Mouse (Mus musculus): ENCODE data around the gene Pcnp. TPM values are rescaled to one million over a fixed set of nuclear protein-coding genes. Genes with fewer than 3 reads are reported as not detected.
"Not testable (repeated sequence)": the region's sequence is repeated elsewhere in the genome, so short reads cannot be mapped to it uniquely, and the experiment has no call there.

Pcnp gene
- total and polyA plus RNA-seq, 3 experiments = 79.1 to 128 (median 88.5) TPM

DNA sequence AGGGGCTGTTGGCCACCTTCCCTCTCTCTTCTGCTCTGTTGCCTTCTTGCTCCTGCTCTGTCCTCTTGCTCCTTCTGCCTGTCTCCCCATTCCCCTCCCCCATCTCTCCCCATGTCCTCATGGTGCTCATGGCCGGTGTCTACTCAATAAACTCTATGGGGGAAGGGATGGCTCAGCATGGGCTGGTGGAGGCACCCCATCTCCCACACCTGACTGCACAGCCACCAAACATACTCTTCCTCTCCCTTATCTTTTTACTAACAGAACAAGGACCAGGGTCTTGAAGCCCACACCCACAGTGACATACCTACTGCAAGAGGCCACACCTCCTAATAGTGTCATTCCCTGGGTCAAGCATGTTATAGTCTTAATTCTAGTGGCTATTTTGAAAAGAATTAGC lies 44.6 kb upstream of the Pcnp start:
- H3K9me3 ChIP-seq (replicated peaks; ENCODE audit: insufficient read depth, low read length) = no peaks in the 10 kb centered on the region
- H3K27me3 ChIP-seq (ENCODE audit: control insufficient read depth in 1 of 2, insufficient read depth in 2 of 2, low read length in 2 of 2) = no peaks in the 10 kb centered on the region
- H3K27ac ChIP-seq (ENCODE audit: control insufficient read depth, low read depth, low read length) = peak overlapping the region; percentile 62
- no peak overlapping the region for H3K4me3 ChIP-seq (ENCODE audit: control insufficient read depth in 1 of 2, insufficient read depth in 1 of 2, low read depth in 2 of 2, low read length in 2 of 2)
- no peak for TF ChIP-seq ZC3H11A (IDR thresholded peaks at IDR 0.05; ENCODE audit: low read depth, low read length)
- peaks cover 0 to 32% of the 10 kb centered on the region in 2 experiments; a peak in 2 of 4 replicates for H3K36me3 ChIP-seq (ENCODE audit: control insufficient read depth in 1 of 2, insufficient read depth in 2 of 2, low read length in 2 of 2)
- peak; percentile 30 for DNase-seq (ENCODE audit: low read depth, low spot score)
- peaks cover 8% of the 10 kb centered on the region for H3K79me2 ChIP-seq (ENCODE audit: control insufficient read depth, insufficient read depth, low read length, poor library complexity)
- peaks cover 17 to 36% of the 10 kb centered on the region in 2 experiments for H3K4me1 ChIP-seq (ENCODE audit: control insufficient read depth in 1 of 2, insufficient read depth in 2 of 2, low read length in 2 of 2)
- H3K9ac ChIP-seq (ENCODE audit: control insufficient read depth, low read depth, low read length, poor library complexity, severe bottlenecking) = no peak overlapping the region; the same call in 1 of the 2 replicates

DNA sequence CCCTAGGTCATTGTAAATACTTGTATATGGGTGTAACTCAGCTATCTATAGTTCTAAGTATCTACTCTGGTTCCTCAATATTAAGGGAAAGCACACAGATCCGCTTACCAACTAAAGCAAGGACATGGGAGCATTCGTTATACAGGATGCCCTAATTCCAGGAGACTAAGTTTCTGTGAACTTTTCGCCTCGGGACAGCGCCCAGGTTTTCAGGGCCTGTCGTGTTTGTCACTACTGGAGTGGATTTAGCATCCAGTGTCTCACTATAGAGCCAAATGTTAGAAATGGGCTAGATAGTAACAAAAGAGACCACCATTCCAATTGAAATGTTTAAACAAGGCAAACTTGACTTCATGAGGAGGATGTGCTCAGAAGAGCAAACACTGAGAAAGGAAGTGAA lies 43.6 kb upstream of the Pcnp start:
- not testable (repeated sequence) for DNase-seq (ENCODE audit: low read depth, low spot score); H3K9me3 ChIP-seq (replicated peaks; ENCODE audit: insufficient read depth, low read length); H3K27me3 ChIP-seq (ENCODE audit: control insufficient read depth in 1 of 2, insufficient read depth in 2 of 2, low read length in 2 of 2); H3K27ac ChIP-seq (ENCODE audit: control insufficient read depth, low read depth, low read length); H3K4me3 ChIP-seq (ENCODE audit: control insufficient read depth in 1 of 2, insufficient read depth in 1 of 2, low read depth in 2 of 2, low read length in 2 of 2); H3K79me2 ChIP-seq (ENCODE audit: control insufficient read depth, insufficient read depth, low read length, poor library complexity)
- H3K9ac ChIP-seq (ENCODE audit: control insufficient read depth, low read depth, low read length, poor library complexity, severe bottlenecking) = peak overlapping the region; percentile 14; the same call in 1 of the 2 replicates
- H3K4me1 ChIP-seq (ENCODE audit: control insufficient read depth in 1 of 2, insufficient read depth in 2 of 2, low read length in 2 of 2) = peaks cover 19 to 38% of the 10 kb centered on the region in 2 experiments
- H3K36me3 ChIP-seq (ENCODE audit: control insufficient read depth in 1 of 2, insufficient read depth in 2 of 2, low read length in 2 of 2) = peaks cover 0 to 35% of the 10 kb centered on the region in 2 experiments; a peak in 2 of 4 replicates

DNA sequence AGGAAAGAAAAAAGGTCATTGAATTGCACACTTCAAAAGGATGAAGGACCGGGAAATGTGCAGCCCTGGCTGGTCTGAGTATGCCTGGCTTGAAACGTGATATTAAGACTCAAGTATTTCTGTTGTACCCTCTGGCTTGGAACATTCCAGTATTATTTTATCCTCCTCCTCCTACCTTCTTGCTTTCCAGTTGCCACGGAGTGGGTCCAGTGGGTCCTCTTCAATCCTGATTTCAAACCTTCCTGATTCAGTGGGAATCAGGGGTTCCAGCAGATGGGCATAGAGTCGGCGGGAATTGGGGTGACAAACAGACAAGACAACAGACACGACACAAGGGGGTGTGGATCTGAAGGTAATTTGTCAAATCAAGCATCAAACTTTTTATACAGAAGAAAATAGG lies 43.0 kb upstream of the Pcnp start:
- H3K9ac ChIP-seq (ENCODE audit: control insufficient read depth, low read depth, low read length, poor library complexity, severe bottlenecking) = peak overlapping the region; percentile 48

More for the DNA sequence above, 43.0 kb upstream of the Pcnp start:
- no peak for TF ChIP-seq ZC3H11A (IDR thresholded peaks at IDR 0.05; ENCODE audit: low read depth, low read length)
- no peak for TF ChIP-seq POLR2AphosphoS5 (IDR thresholded peaks at IDR 0.05; ENCODE audit: borderline replicate concordance, low read depth, low read length)
- TF ChIP-seq NRF1 (IDR thresholded peaks at IDR 0.05; ENCODE audit: insufficient read depth, low read depth, low read length, poor library complexity, severe bottlenecking) = no peak
- no peak for TF ChIP-seq TAL1 (IDR thresholded peaks at IDR 0.05; ENCODE audit: low read length)
- no peak for TF ChIP-seq ELF1 (IDR thresholded peaks at IDR 0.05; ENCODE audit: low read depth, low read length)
- TF ChIP-seq TBP (IDR thresholded peaks at IDR 0.05; ENCODE audit: low read depth, low read length) = no peak
- TF ChIP-seq MAX (IDR thresholded peaks at IDR 0.05; ENCODE audit: low read length) = no peak
- no peak for TF ChIP-seq RAD21 (IDR thresholded peaks at IDR 0.05; ENCODE audit: low read depth, low read length)
- no peak for TF ChIP-seq CTCF (IDR thresholded peaks at IDR 0.05 in 2 of 3, conservative IDR thresholded peaks at IDR 0.05 in 1 of 3; ENCODE audit: control insufficient read depth in 1 of 3, insufficient read depth in 1 of 3, low read depth in 2 of 3, low read length in 3 of 3, poor library complexity in 1 of 3, severe bottlenecking in 1 of 3)
- no peak for TF ChIP-seq ZMIZ1 (IDR thresholded peaks at IDR 0.05; ENCODE audit: low read depth, low read length)
- no peak for TF ChIP-seq GABPA (IDR thresholded peaks at IDR 0.05; ENCODE audit: low read depth, low read length)
- no peak for TF ChIP-seq CHD2 (IDR thresholded peaks at IDR 0.05; ENCODE audit: low read length)
- no peaks in the 10 kb centered on the region for H3K9me3 ChIP-seq (replicated peaks; ENCODE audit: insufficient read depth, low read length)
- H3K4me3 ChIP-seq (ENCODE audit: control insufficient read depth in 1 of 2, insufficient read depth in 1 of 2, low read depth in 2 of 2, low read length in 2 of 2) = peak overlapping the region; percentile 12 to 15; a peak in 2 of 4 replicates
- H3K27me3 ChIP-seq (ENCODE audit: control insufficient read depth in 1 of 2, insufficient read depth in 2 of 2, low read length in 2 of 2) = no peaks in the 10 kb centered on the region
- H3K36me3 ChIP-seq (ENCODE audit: control insufficient read depth in 1 of 2, insufficient read depth in 2 of 2, low read length in 2 of 2) = peaks cover 0 to 37% of the 10 kb centered on the region in 2 experiments; a peak in 2 of 4 replicates
- peaks cover 20 to 39% of the 10 kb centered on the region in 2 experiments for H3K4me1 ChIP-seq (ENCODE audit: control insufficient read depth in 1 of 2, insufficient read depth in 2 of 2, low read length in 2 of 2)
- peak overlapping the region; percentile 58 for H3K27ac ChIP-seq (ENCODE audit: control insufficient read depth, low read depth, low read length)
- peak; percentile 44 for DNase-seq (ENCODE audit: low read depth, low spot score)
- H3K79me2 ChIP-seq (ENCODE audit: control insufficient read depth, insufficient read depth, low read length, poor library complexity) = peaks cover 8% of the 10 kb centered on the region

All from MEL (cell line).